Mouse (Mus musculus) spleen, adult 12 weeks (tissue): ENCODE measurements around the gene Slc40a1.

ENCODE experiments used
- DNase-seq: peaks from one replicate; pipeline ENCODE4 v3.0.0; 2022; ENCODE audit warnings: low spot score

Slc40a1 gene

GRCm38 (mm10) chr1:45883378-45883777 lies 42.9 kb downstream of the Slc40a1 start:
- DNase-seq: no peak

GRCm38 (mm10) chr1:45882076-45882475 lies 44.2 kb downstream of the Slc40a1 start:
- DNase-seq: no peak

- DNase-seq: no peak
Measured at GRCm38 (mm10) chr1:45881228-45881832, 45.0 kb downstream of the Slc40a1 start.

- no peak for DNase-seq
Measured at GRCm38 (mm10) chr1:45877463-45877862, 48.9 kb downstream of the Slc40a1 start.

- no peak for DNase-seq
Measured at GRCm38 (mm10) chr1:45876450-45877198, 49.7 kb downstream of the Slc40a1 start.

DNA sequence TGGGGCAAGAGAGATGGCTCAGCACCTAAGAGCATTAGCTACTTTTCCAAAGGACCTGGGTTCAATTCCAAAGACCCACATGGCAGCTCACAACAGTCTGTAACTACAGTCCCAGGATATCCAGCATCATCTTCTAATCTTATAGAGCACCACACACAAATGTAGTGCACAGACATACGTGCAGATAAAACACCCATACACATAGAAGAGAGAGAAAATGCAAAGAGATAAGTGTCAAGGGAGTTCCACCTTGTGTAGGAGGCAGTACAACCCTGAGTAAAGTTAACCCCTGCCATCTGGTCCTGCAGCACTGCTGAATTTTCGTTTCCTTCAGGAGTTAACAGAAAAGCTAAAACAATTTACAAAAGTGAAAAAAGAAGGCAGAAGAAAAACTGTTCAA lies 50.7 kb downstream of the Slc40a1 start:
- DNase-seq: no peak

- DNase-seq: no peak
Measured at GRCm38 (mm10) chr1:45873250-45873649, 53.1 kb downstream of the Slc40a1 start.

DNA sequence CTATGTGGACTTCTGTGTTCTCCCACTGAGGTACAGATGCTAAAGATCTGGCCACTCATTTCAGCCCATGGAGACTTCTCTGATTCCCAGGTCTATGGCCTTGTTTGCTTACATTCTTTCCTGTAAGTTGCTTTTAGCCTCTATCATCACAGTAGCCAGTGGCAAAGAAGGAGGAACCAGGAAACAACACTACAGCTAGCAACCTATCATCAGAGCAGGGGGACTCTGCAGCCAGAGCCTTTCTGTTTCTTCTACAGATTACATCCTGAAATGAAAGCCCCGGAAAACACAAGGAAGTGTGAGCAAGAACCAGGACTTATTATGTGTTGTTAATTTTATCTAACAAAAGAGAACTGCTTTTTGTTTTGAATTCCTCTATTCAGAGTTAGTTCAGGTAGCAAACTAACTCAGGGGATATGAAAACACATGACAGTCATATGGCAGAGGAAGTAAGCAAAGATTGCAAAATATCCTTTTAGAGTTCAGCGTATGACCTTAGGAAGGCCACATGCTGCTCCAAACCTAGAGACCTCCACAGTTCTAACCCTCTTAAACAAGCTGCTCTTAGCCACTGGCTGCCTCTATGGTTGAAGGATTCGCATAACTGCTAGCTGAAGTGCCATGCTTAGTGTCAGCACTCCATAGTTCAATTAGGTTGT lies 57.7 kb downstream of the Slc40a1 start:
- DNase-seq: no peak

DNA sequence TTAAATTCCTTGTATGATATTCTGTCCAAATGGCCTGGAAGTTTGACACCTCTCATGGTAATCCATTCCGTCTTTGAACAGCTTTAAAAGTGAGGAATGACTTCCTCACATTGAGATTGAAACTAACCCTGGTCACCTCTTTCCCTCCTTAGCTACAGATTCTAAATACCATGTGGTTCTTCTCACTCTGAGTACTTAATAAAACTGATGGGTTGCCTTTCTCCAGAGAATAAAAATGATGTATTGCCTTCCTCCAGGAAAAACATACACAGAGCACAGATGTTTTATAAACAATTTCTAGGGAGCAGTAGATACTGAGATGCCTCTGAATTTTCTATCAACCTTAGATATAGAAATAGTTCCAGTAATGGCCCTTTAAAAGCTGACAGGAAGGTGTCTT lies 58.3 kb downstream of the Slc40a1 start:
- no peak for DNase-seq

- no peak for DNase-seq
Measured at GRCm38 (mm10) chr1:45866288-45867018, 59.9 kb downstream of the Slc40a1 start.

- DNase-seq: no peak
Measured at GRCm38 (mm10) chr1:45865727-45866126, 60.6 kb downstream of the Slc40a1 start.

DNA sequence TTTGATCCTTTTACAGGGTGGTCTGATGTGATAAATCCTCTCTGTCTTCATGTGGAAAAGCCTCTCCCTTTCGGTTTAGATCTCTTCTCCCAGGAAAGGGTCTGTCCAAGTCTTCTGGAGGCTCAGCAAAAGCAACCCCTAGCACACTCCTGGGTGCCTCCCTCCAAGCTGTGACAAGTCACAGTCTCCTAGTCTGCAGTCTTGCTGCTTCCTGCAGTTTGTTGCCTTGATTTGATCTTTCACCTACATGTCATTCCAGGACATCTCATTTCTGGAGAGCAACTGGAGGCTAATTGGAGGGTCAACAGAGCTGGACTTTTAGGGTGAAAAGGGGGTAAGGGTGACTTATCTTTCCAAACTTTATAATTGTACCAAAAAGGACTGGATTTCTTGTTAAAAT lies 61.0 kb downstream of the Slc40a1 start:
- DNase-seq: no peak

- no peak for DNase-seq
Measured at GRCm38 (mm10) chr1:45864564-45865014, 61.7 kb downstream of the Slc40a1 start.

DNA sequence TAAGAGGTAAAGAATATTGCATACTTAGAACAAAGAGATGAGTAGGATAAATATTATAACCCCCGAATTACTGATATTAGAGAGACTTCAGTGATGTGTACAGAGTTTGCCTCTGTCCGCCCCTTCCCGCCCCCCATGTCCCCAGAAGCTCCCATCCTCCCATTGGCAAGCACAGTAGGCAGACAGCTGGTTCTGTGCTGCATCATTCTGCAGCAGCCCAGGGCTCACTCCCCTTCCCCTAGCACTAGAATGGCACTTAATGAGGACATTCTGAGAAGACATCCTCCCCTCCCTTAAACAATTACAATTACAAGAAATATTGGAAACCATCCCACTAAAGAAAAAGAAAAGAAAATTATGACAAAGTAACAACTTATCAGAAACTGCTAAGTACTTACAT lies 62.7 kb downstream of the Slc40a1 start:
- DNase-seq: no peak

DNA sequence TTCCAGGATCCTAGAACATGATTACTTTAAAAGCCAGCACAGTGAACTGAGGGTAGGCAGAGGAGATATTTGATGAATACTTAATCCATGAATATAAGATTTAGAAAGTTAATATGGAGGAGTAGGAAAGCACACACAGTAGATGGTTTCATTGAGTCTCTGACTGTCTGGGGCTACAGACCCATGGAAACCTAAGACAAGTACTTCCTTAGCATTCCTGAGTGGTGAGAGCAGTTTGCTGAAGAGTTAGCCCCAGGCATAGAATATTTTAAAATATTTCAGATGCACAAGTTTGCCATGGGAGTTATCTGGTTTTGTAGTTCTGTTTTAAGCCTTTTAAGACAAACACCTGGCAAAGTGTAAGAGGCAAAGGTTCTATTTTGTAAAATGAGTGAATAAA lies 65.2 kb downstream of the Slc40a1 start:
- no peak for DNase-seq

- no peak for DNase-seq
Measured at GRCm38 (mm10) chr1:45860349-45860748, 66.0 kb downstream of the Slc40a1 start.
